Comparison of ENCODE assay signal across 7 mouse cellular contexts in genomic region chr9:105132002-105132367, GRCm38 (mm10). TPM values are rescaled to one million over a fixed set of nuclear protein-coding genes. Genes with fewer than 3 reads are reported as not detected.
DNase-seq lines count a peak whose midpoint lies in the region; ATAC-seq and TF ChIP-seq lines count a peak whose summit lies in the region.

No protein-coding gene starts in this region.

- TF ChIP-seq POLR2A in testis, adult 2 months (IDR thresholded peaks at IDR 0.05; ENCODE audit: control insufficient read depth, low read depth, low read length), result no peak

- peaks cover 9% of the 10 kb centered on the region for H3K4me1 ChIP-seq in testis, adult 2 months (ENCODE audit: control insufficient read depth, insufficient read depth, low read length)
- peaks cover 19% of the 10 kb centered on the region for H3K4me1 ChIP-seq in erythroblast, embryonic 14.5 days (ENCODE audit: control insufficient read depth)
- no peaks in the 10 kb centered on the region; the same call in 1 of the 2 replicates for H3K4me1 ChIP-seq in liver, embryonic 11.5 days (replicated peaks; ENCODE audit: control insufficient read depth, insufficient read depth, low read length)
- H3K4me1 ChIP-seq in stomach, embryonic 14.5 days (ENCODE audit: control insufficient read depth, insufficient read depth, low read length), result peaks cover 11% of the 10 kb centered on the region; the same call in 1 of the 2 replicates

- no peak for TF ChIP-seq CTCF in testis, adult 2 months (IDR thresholded peaks at IDR 0.05; ENCODE audit: control insufficient read depth, insufficient read depth, insufficient replicate concordance, low read depth, low read length)

- H3K4me3 ChIP-seq in testis, adult 2 months (ENCODE audit: control insufficient read depth, low read depth, low read length), result peak overlapping the region; percentile 87
- H3K4me3 ChIP-seq in erythroblast, embryonic 14.5 days (replicated peaks), result peak overlapping the region; percentile 76
- H3K4me3 ChIP-seq in liver, embryonic 11.5 days (ENCODE audit: low read depth, low read length), result peak overlapping the region; percentile 83
- peak overlapping the region; percentile 69 for H3K4me3 ChIP-seq in stomach, embryonic 14.5 days (ENCODE audit: low read depth, low read length)

- no peaks in the 10 kb centered on the region for H3K27me3 ChIP-seq in testis, adult 2 months (ENCODE audit: control insufficient read depth, insufficient read depth, low read length)
- no peaks in the 10 kb centered on the region for H3K27me3 ChIP-seq in erythroblast, embryonic 14.5 days (ENCODE audit: control insufficient read depth)
- H3K27me3 ChIP-seq in liver, embryonic 11.5 days (replicated peaks; ENCODE audit: control insufficient read depth, insufficient read depth, low read length), result no peaks in the 10 kb centered on the region
- H3K27me3 ChIP-seq in stomach, embryonic 14.5 days (ENCODE audit: control insufficient read depth, insufficient read depth, low read length), result no peaks in the 10 kb centered on the region

- DNase-seq in testis, postnatal 10 days (ENCODE audit: low spot score), result no peak
- DNase-seq in liver, embryonic 11.5 days (ENCODE audit: low spot score), result no peak
- DNase-seq in adrenal gland, postnatal 10 days, result no peak
- no peak for DNase-seq in kidney, adult 8-10 months

- WGBS in liver, embryonic 11.5 days, result 18% methylated on average over 5 of the region's 5 CpGs
- 20% methylated on average over 5 of the region's 5 CpGs for WGBS in stomach, embryonic 14.5 days

- H3K4me2 ChIP-seq in liver, embryonic 11.5 days, result peak overlapping the region; percentile 95
- H3K4me2 ChIP-seq in stomach, embryonic 14.5 days (replicated peaks; ENCODE audit: low read depth, low read length), result peak overlapping the region; percentile 86

- H3K27ac ChIP-seq in testis, adult 2 months (ENCODE audit: control insufficient read depth, insufficient read depth, low read depth, low read length), result peak overlapping the region; percentile 94
- no peak overlapping the region for H3K27ac ChIP-seq in liver, embryonic 11.5 days (ENCODE audit: low read depth, low read length)
- H3K27ac ChIP-seq in stomach, embryonic 14.5 days (ENCODE audit: low read length), result no peak overlapping the region; the same call in 1 of the 2 replicates

- peak; percentile 24 for ATAC-seq in liver, embryonic 11.5 days (replicated peaks; ENCODE audit: low FRiP score)
- peak; percentile 2; the same call in 1 of the 2 replicates for ATAC-seq in stomach, embryonic 14.5 days (ENCODE audit: insufficient number of reproducible peaks, insufficient read depth, low FRiP score, low read depth)

- H3K9me3 ChIP-seq in erythroblast, embryonic 14.5 days (ENCODE audit: control insufficient read depth, low read length), result no peaks in the 10 kb centered on the region
- no peaks in the 10 kb centered on the region for H3K9me3 ChIP-seq in liver, embryonic 11.5 days (ENCODE audit: control insufficient read depth, low read length)
- H3K9me3 ChIP-seq in stomach, embryonic 14.5 days (ENCODE audit: control insufficient read depth, low read depth, low read length), result no peaks in the 10 kb centered on the region

- no peaks in the 10 kb centered on the region for H3K36me3 ChIP-seq in testis, adult 2 months (ENCODE audit: control insufficient read depth, insufficient read depth, low read length)
- H3K36me3 ChIP-seq in erythroblast, embryonic 14.5 days (ENCODE audit: control insufficient read depth), result no peaks in the 10 kb centered on the region
- H3K36me3 ChIP-seq in liver, embryonic 11.5 days (ENCODE audit: control insufficient read depth, insufficient read depth, low read length), result no peaks in the 10 kb centered on the region
- no peaks in the 10 kb centered on the region for H3K36me3 ChIP-seq in stomach, embryonic 14.5 days (ENCODE audit: control insufficient read depth, insufficient read depth, low read length)

- H3K9ac ChIP-seq in liver, embryonic 11.5 days (ENCODE audit: low read depth, low read length), result no peak overlapping the region
- H3K9ac ChIP-seq in stomach, embryonic 14.5 days (replicated peaks; ENCODE audit: low read depth, low read length), result no peak overlapping the region

RNA-seq across cellular contexts. Expression of gene Nudt16, which starts 0.4 kb away (rescaled TPM):
- polyA plus RNA-seq in testis, adult 2 months (2012; rRNA removed), result 3.7 and 4.0 TPM in 2 replicates
- 0.27 and 0.37 TPM in 2 replicates for polyA plus RNA-seq in erythroblast, embryonic 14.5 days (2012)
- polyA plus RNA-seq in liver, embryonic 11.5 days (2014; fragmentation: Nextera tagmentation; extraction: Ambion mirVana), result 11.2 and 11.7 TPM in 2 replicates
- 25.4 and 25.9 TPM in 2 replicates for polyA plus RNA-seq in stomach, embryonic 14.5 days (2014; fragmentation: Nextera tagmentation; extraction: Ambion mirVana)
- 10 to 100 TPM; 15.3 to 16.2 TPM for total RNA-seq in adrenal gland, postnatal 10 days (2021)

RNA-seq across cellular contexts. Expression of gene 1700080E11Rik, which starts 12.9 kb away (rescaled TPM):
- polyA plus RNA-seq in testis, adult 2 months (2012; rRNA removed), result 336 and 365 TPM in 2 replicates
- polyA plus RNA-seq in erythroblast, embryonic 14.5 days (2012), result not detected in 2 replicates
- polyA plus RNA-seq in liver, embryonic 11.5 days (2014; fragmentation: Nextera tagmentation; extraction: Ambion mirVana), result not detected in 2 replicates
- polyA plus RNA-seq in stomach, embryonic 14.5 days (2014; fragmentation: Nextera tagmentation; extraction: Ambion mirVana), result not detected in 2 replicates
- not detected for total RNA-seq in adrenal gland, postnatal 10 days (2021)

Comparison
In these comparisons a context has a peak if more than half of its experiments do, and no peak if none do; other contexts are left out.
1. RNA of gene 1700080E11Rik, which starts 12.9 kb away (polyA plus RNA-seq): 336 to 365 TPM in testis, adult 2 months; not detected in erythroblast, embryonic 14.5 days, not detected in liver, embryonic 11.5 days and not detected in stomach, embryonic 14.5 days; every median in the first group is over 100 times any median in the second.
2. Peak in every context shown above with its lines, with median percentiles within 50 percentile points of each other: H3K4me3 ChIP-seq.